ENCODE assay signal across 24 mouse cellular contexts in genomic region chr9:101100163-101100562, GRCm38 (mm10). TPM values are rescaled to one million over a fixed set of nuclear protein-coding genes. Genes with fewer than 3 reads are reported as not detected.
A peak's percentile ranks its signal among the peaks of the same experiment; 100 is the strongest.
DNase-seq lines count a peak whose midpoint lies in the region; ATAC-seq and TF ChIP-seq lines count a peak whose summit lies in the region.
"Had no signal": no experiment of that assay in that cellular context is flagged by ENCODE, and none has a peak within 500 bp of the region (broad histone marks: within the 10 kb centered on the region; RNA-seq: fewer than 3 reads in every experiment).

No protein-coding gene starts in this region.

- H3K79me2 ChIP-seq in MEL (ENCODE audit: control insufficient read depth, insufficient read depth, low read length, poor library complexity), result peaks cover 62% of the 10 kb centered on the region

- H3K4me3 ChIP-seq in MEL (ENCODE audit: control insufficient read depth in 1 of 2, insufficient read depth in 1 of 2, low read depth in 2 of 2, low read length in 2 of 2), result no peak overlapping the region
- H3K4me3 ChIP-seq: embryonic facial prominence, embryonic 13.5 days; embryonic facial prominence, embryonic 15.5 days; erythroblast, embryonic 14.5 days; forebrain, embryonic 10.5 days; forebrain, embryonic 12.5 days had no signal

- no peak for TF ChIP-seq POLR2A in MEL (IDR thresholded peaks at IDR 0.05; ENCODE audit: control insufficient read depth in 1 of 2, insufficient read depth in 1 of 2, low read depth in 1 of 2, low read length in 2 of 2, poor library complexity in 1 of 2)

- no peak overlapping the region for H3K27ac ChIP-seq in MEL (ENCODE audit: control insufficient read depth, low read depth, low read length)
- H3K27ac ChIP-seq: embryonic facial prominence, embryonic 13.5 days; embryonic facial prominence, embryonic 15.5 days; forebrain, embryonic 10.5 days; forebrain, embryonic 12.5 days had no signal

- TF ChIP-seq CTCF in MEL (IDR thresholded peaks at IDR 0.05 in 2 of 3, conservative IDR thresholded peaks at IDR 0.05 in 1 of 3; ENCODE audit: control insufficient read depth in 1 of 3, insufficient read depth in 1 of 3, low read depth in 2 of 3, low read length in 3 of 3, poor library complexity in 1 of 3, severe bottlenecking in 1 of 3), result no peak

- peak; percentile 2; the same call in 1 of the 2 replicates for ATAC-seq in frontal cortex, adult (ENCODE audit: low TSS enrichment)
- peak; percentile 26; the same call in 1 of the 2 replicates for ATAC-seq in granulocyte monocyte progenitor cell, adult 5-6 weeks (replicated peaks; ENCODE audit: poor library complexity, severe bottlenecking)
- ATAC-seq: forebrain, embryonic 14.5 days; forebrain, embryonic 16.5 days had no signal

- no peaks in the 10 kb centered on the region for H3K9me3 ChIP-seq in MEL (replicated peaks; ENCODE audit: insufficient read depth, low read length)
- H3K9me3 ChIP-seq: embryonic facial prominence, embryonic 15.5 days had no signal

- H3K4me1 ChIP-seq in MEL (ENCODE audit: control insufficient read depth in 1 of 2, insufficient read depth in 2 of 2, low read length in 2 of 2), result peaks cover 15% of the 10 kb centered on the region in 2 experiments
- H3K4me1 ChIP-seq: embryonic facial prominence, embryonic 13.5 days; embryonic facial prominence, embryonic 15.5 days; forebrain, embryonic 10.5 days; forebrain, embryonic 12.5 days had no signal

- TF ChIP-seq RAD21 in MEL (IDR thresholded peaks at IDR 0.05; ENCODE audit: low read depth, low read length), result no peak

- no peaks in the 10 kb centered on the region for H3K27me3 ChIP-seq in MEL (ENCODE audit: control insufficient read depth in 1 of 2, insufficient read depth in 2 of 2, low read length in 2 of 2)
- H3K27me3 ChIP-seq: embryonic facial prominence, embryonic 13.5 days; embryonic facial prominence, embryonic 15.5 days; forebrain, embryonic 12.5 days had no signal

- TF ChIP-seq EP300 in MEL (IDR thresholded peaks at IDR 0.05; ENCODE audit: low read depth in 1 of 2, low read length in 2 of 2), result 0 out of 4 replicates have a peak, but pooled peaks of 1 of the 2 experiments have one; percentile 23

- H3K9ac ChIP-seq in MEL (ENCODE audit: control insufficient read depth, low read depth, low read length, poor library complexity, severe bottlenecking), result no peak overlapping the region
- H3K9ac ChIP-seq: embryonic facial prominence, embryonic 13.5 days; embryonic facial prominence, embryonic 15.5 days; forebrain, embryonic 12.5 days had no signal

- peaks cover 24 to 34% of the 10 kb centered on the region in 2 experiments for H3K36me3 ChIP-seq in MEL (ENCODE audit: control insufficient read depth in 1 of 2, insufficient read depth in 2 of 2, low read length in 2 of 2)

- no peak for DNase-seq in frontal cortex, adult 2 months (ENCODE audit: extremely low spot score in 1 of 2, low spot score in 1 of 2)
- DNase-seq in 416B (ENCODE audit: low read depth), result peak; percentile 79
- no peak for DNase-seq in MEL (ENCODE audit: low read depth, low spot score)
- DNase-seq in right cerebral cortex, postnatal 14 days, result no peak
- DNase-seq in right cerebral cortex, postnatal 25 days, result no peak
- no peak for DNase-seq in lung, postnatal 36 days
- DNase-seq: adrenal gland, adult 2 months; adrenal gland, postnatal 10 days; adrenal gland, postnatal 25 days; cerebellum, adult 11 months; cerebellum, adult 18-20 months; cerebellum, adult 8-10 months; cerebellum, adult 9-11 months; cerebellum, postnatal 25 days; embryo, embryonic 11 days had no signal

TF ChIP-seq in MEL, 35 proteins besides CTCF, POLR2A, EP300 and RAD21:
- TF ChIP-seq ETS1 (IDR thresholded peaks at IDR 0.05; ENCODE audit: low read depth, low read length) (peak; percentile 28; the same call in 1 of the 2 replicates), SMC3 (IDR thresholded peaks at IDR 0.05; ENCODE audit: low read depth, low read length) (no peak), MEF2A (IDR thresholded peaks at IDR 0.05; ENCODE audit: extremely low read depth, insufficient replicate concordance, low read depth, low read length, poor library complexity, severe bottlenecking) (no peak), UBTF (IDR thresholded peaks at IDR 0.05; ENCODE audit: borderline replicate concordance, insufficient read depth, low read depth, low read length) (no peak), GATA1 (IDR thresholded peaks at IDR 0.05; ENCODE audit: low read depth, low read length) (peak; percentile 44; the same call in 1 of the 2 replicates), CHD2 (IDR thresholded peaks at IDR 0.05; ENCODE audit: low read length) (no peak), ZNF384 (IDR thresholded peaks at IDR 0.05; ENCODE audit: low read depth, low read length) (no peak), JUND (IDR thresholded peaks at IDR 0.05; ENCODE audit: low read depth, low read length) (no peak), BHLHE40 (IDR thresholded peaks at IDR 0.05; ENCODE audit: borderline replicate concordance, low read depth, low read length) (no peak), ELF1 (IDR thresholded peaks at IDR 0.05; ENCODE audit: low read depth, low read length) (no peak), RCOR1 (IDR thresholded peaks at IDR 0.05; ENCODE audit: low read depth, low read length) (peak; percentile 88), MAFK (IDR thresholded peaks at IDR 0.05; ENCODE audit: borderline replicate concordance, low read depth, low read length) (no peak), USF2 (IDR thresholded peaks at IDR 0.05; ENCODE audit: borderline replicate concordance in 1 of 2, insufficient read depth in 1 of 2, low read depth in 1 of 2, low read length in 2 of 2) (no peak), NRF1 (IDR thresholded peaks at IDR 0.05; ENCODE audit: insufficient read depth, low read depth, low read length, poor library complexity, severe bottlenecking) (no peak), MAZ (IDR thresholded peaks at IDR 0.05; ENCODE audit: low read depth, low read length) (no peak), CHD1 (IDR thresholded peaks at IDR 0.05; ENCODE audit: low read depth, low read length) (no peak), HCFC1 (IDR thresholded peaks at IDR 0.05; ENCODE audit: low read depth, low read length) (no peak), KAT2A (conservative IDR thresholded peaks at IDR 0.05; ENCODE audit: low read depth, low read length) (no peak), NELFE (IDR thresholded peaks at IDR 0.05; ENCODE audit: low read depth, low read length) (no peak), SIN3A (IDR thresholded peaks at IDR 0.05; ENCODE audit: low read length) (no peak; the same call in 1 of the 2 replicates), MYB (IDR thresholded peaks at IDR 0.05; ENCODE audit: low read depth, low read length) (no peak), ZC3H11A (IDR thresholded peaks at IDR 0.05; ENCODE audit: low read depth, low read length) (no peak)

RNA-seq across cellular contexts. Expression of gene Msl2, which starts 26.3 kb away (rescaled TPM):
- polyA plus RNA-seq in frontal cortex, adult 2 months (2012; rRNA removed), result 27.3 and 27.4 TPM in 2 replicates
- total RNA-seq in MEL (2012; rRNA removed), result 19.7 and 20.5 TPM in 2 replicates
- 10 to 100 TPM; 29.6 to 39.6 TPM for polyA plus RNA-seq in MEL (2012; ENCODE audit: insufficient read depth in 1 of 2, insufficient read length in 2 of 2, low read depth in 1 of 2, low replicate concordance in 2 of 2, missing spikeins in 1 of 2)
- total RNA-seq in granulocyte monocyte progenitor cell, adult 5-6 weeks (2014; fragmentation: Nextera tagmentation), result 55.3 and 55.8 TPM in 2 replicates
- total RNA-seq in granulocyte monocyte progenitor cell, adult 5-6 weeks (2017), result 38.0 and 47.4 TPM in 2 replicates
